In the genomic region with DNA sequence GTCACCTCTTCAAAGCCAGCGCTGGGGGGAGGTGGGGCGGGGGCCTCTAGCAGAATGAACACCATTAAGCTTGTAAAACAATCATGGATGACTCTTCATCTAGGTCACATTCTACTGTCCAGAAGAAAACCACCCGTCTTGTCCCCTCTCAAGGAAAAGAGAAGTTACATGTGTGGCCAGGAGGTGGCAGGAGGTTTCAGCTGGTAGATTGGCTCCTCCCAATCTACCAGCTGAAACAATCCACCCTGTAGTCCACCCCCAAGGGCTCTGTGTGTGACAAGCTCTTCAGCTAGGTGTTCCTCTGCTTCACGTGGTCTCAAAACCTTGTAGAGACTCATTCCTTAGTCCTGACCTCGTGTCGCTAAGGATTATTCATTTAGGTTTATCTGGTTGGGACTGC, we compare ENCODE assay signal across 8 mouse cellular contexts. TPM values are rescaled to one million over a fixed set of nuclear protein-coding genes. Genes with fewer than 3 reads are reported as not detected.
DNase-seq lines count a peak whose midpoint lies in the region; ATAC-seq and TF ChIP-seq lines count a peak whose summit lies in the region.
"Had no signal": no experiment of that assay in that cellular context is flagged by ENCODE, and none has a peak within 500 bp of the region (broad histone marks: within the 10 kb centered on the region; RNA-seq: fewer than 3 reads in every experiment).

No protein-coding gene starts in this region.

- no peak for ATAC-seq in kidney, embryonic 15.5 days (replicated peaks; ENCODE audit: low FRiP score)

- peak; percentile 26; the same call in 1 of the 2 replicates for TF ChIP-seq CTCF in kidney, adult 2 months (conservative IDR thresholded peaks at IDR 0.05; ENCODE audit: insufficient read depth, insufficient read length, low read depth, low read length)

- no peak overlapping the region for H3K4me3 ChIP-seq in kidney, adult 2 months (ENCODE audit: insufficient read depth, low read depth, low read length)
- no peak overlapping the region for H3K4me3 ChIP-seq in kidney, embryonic 15.5 days (replicated peaks)
- H3K4me3 ChIP-seq: erythroblast, embryonic 14.5 days had no signal

- H3K4me1 ChIP-seq in kidney, adult 2 months (ENCODE audit: control insufficient read depth, insufficient read depth, low read length): no peaks in the 10 kb centered on the region
- H3K4me1 ChIP-seq in kidney, embryonic 15.5 days: no peaks in the 10 kb centered on the region

- H3K4me2 ChIP-seq in kidney, embryonic 15.5 days: no peak overlapping the region

- no peak for TF ChIP-seq POLR2A in kidney, adult 2 months (IDR thresholded peaks at IDR 0.05; ENCODE audit: low read depth, low read length)

- H3K9me3 ChIP-seq in kidney, embryonic 15.5 days (replicated peaks): no peaks in the 10 kb centered on the region

- DNase-seq in kidney, adult 2 months: peak; percentile 31
- DNase-seq in urinary bladder, postnatal 25 days (ENCODE audit: low spot score): peak; percentile 10
- no peak for DNase-seq in urinary bladder, postnatal 10 days (ENCODE audit: low spot score)
- DNase-seq in embryo, embryonic 10 days (ENCODE audit: low spot score): peak; percentile 39
- peak; percentile 38 for DNase-seq in lung, postnatal 36 days
- DNase-seq in cerebellum, adult 9-11 months: no peak

- no peak overlapping the region for H3K9ac ChIP-seq in kidney, embryonic 15.5 days

- 23% methylated on average over 6 of the region's 6 CpGs for WGBS in kidney, adult 2 months
- WGBS in kidney, embryonic 15.5 days: 28% methylated on average over 6 of the region's 6 CpGs

- H3K27ac ChIP-seq in kidney, adult 2 months (ENCODE audit: insufficient read depth, low read depth, low read length): no peak overlapping the region
- no peak overlapping the region for H3K27ac ChIP-seq in kidney, embryonic 15.5 days

- no peaks in the 10 kb centered on the region for H3K27me3 ChIP-seq in kidney, adult 2 months (replicated peaks; ENCODE audit: control insufficient read depth, insufficient read depth, low read length)
- no peaks in the 10 kb centered on the region for H3K27me3 ChIP-seq in kidney, embryonic 15.5 days

- H3K36me3 ChIP-seq in kidney, adult 2 months (ENCODE audit: control insufficient read depth, insufficient read depth, low read length): no peaks in the 10 kb centered on the region
- H3K36me3 ChIP-seq in kidney, embryonic 15.5 days: peaks cover 15% of the 10 kb centered on the region

RNA-seq across cellular contexts. Expression of a gene that starts 12.9 kb away (rescaled TPM):
- polyA plus RNA-seq in kidney, adult 2 months (2012; rRNA removed): 67.7 and 97.4 TPM in 2 replicates
- polyA plus RNA-seq in kidney, embryonic 15.5 days (2015; fragmentation: Nextera tagmentation; extraction: Ambion mirVana): 227 and 255 TPM in 2 replicates

RNA-seq across cellular contexts. Expression of a gene that starts 13.0 kb away (rescaled TPM):
- 3.9 and 6.2 TPM in 2 replicates for polyA plus RNA-seq in kidney, adult 2 months (2012; rRNA removed)
- 24.5 and 27.2 TPM in 2 replicates for polyA plus RNA-seq in kidney, embryonic 15.5 days (2015; fragmentation: Nextera tagmentation; extraction: Ambion mirVana)

RNA-seq across cellular contexts. Expression of a gene that starts 13.1 kb away (rescaled TPM):
- not detected in 2 replicates for polyA plus RNA-seq in kidney, adult 2 months (2012; rRNA removed)
- polyA plus RNA-seq in kidney, embryonic 15.5 days (2015; fragmentation: Nextera tagmentation; extraction: Ambion mirVana): not detected in 2 replicates
- polyA plus RNA-seq: erythroblast, embryonic 14.5 days had no signal

RNA-seq across cellular contexts. Expression of a gene that starts 31.6 kb away (rescaled TPM):
- polyA plus RNA-seq in kidney, adult 2 months (2012; rRNA removed): 3.7 and 4.4 TPM in 2 replicates
- polyA plus RNA-seq in kidney, embryonic 15.5 days (2015; fragmentation: Nextera tagmentation; extraction: Ambion mirVana): 8.8 and 9.7 TPM in 2 replicates
- polyA plus RNA-seq: erythroblast, embryonic 14.5 days had no signal

RNA-seq across cellular contexts. Expression of a gene that starts 36.9 kb away (rescaled TPM):
- polyA plus RNA-seq in kidney, adult 2 months (2012; rRNA removed): 0.71 and 0.72 TPM in 2 replicates
- 6.0 and 6.1 TPM in 2 replicates for polyA plus RNA-seq in kidney, embryonic 15.5 days (2015; fragmentation: Nextera tagmentation; extraction: Ambion mirVana)

Comparison
In these comparisons a context has a peak if more than half of its experiments do, and no peak if none do; other contexts are left out.
1. DNase-seq: peak in kidney, adult 2 months (single experiment), urinary bladder, postnatal 25 days (single experiment), embryo, embryonic 10 days (single experiment) and lung, postnatal 36 days (single experiment); none in urinary bladder, postnatal 10 days (single experiment) and cerebellum, adult 9-11 months (single experiment).